Mouse (Mus musculus) E14TG2a.4 (cell line): Measurements from ENCODE around the gene Muc1.

Experiments used
- H3K27me3 ChIP-seq: 2 replicates; pipeline ENCODE4 v1.6.1; 2014; ENCODE audit warnings: low read length, control low read depth; ENCODE audit not compliant: insufficient read depth
- H3K36me3 ChIP-seq: 2 replicates; pipeline ENCODE4 v1.6.1; 2014; ENCODE audit warnings: low read length, control low read depth; ENCODE audit not compliant: insufficient read depth
- H3K4me1 ChIP-seq: replicated peaks from 2 replicates; pipeline ENCODE4 v1.6.1; 2014; ENCODE audit warnings: low read depth, low read length, control low read depth
- H3K4me3 ChIP-seq: replicated peaks from 2 replicates; pipeline ENCODE4 v1.5.1; 2014; ENCODE audit warnings: mild to moderate bottlenecking, low read length
- H3K9me3 ChIP-seq: 2 replicates; pipeline ENCODE4 v1.6.1; 2014; ENCODE audit warnings: low read length, control low read depth
- CTCF ChIP-seq: conservative IDR thresholded peaks from 2 replicates; pipeline ENCODE4 v1.5.1; 2014; ENCODE audit warnings: low read length
- NANOG ChIP-seq: IDR thresholded peaks from 2 replicates; pipeline ENCODE4 v1.6.1; 2014; ENCODE audit warnings: borderline replicate concordance, low read length, mixed read lengths
- POU5F1 ChIP-seq: IDR thresholded peaks from 2 replicates; pipeline ENCODE4 v1.6.1; 2014; ENCODE audit warnings: low read length, borderline replicate concordance

Muc1 gene

DNA sequence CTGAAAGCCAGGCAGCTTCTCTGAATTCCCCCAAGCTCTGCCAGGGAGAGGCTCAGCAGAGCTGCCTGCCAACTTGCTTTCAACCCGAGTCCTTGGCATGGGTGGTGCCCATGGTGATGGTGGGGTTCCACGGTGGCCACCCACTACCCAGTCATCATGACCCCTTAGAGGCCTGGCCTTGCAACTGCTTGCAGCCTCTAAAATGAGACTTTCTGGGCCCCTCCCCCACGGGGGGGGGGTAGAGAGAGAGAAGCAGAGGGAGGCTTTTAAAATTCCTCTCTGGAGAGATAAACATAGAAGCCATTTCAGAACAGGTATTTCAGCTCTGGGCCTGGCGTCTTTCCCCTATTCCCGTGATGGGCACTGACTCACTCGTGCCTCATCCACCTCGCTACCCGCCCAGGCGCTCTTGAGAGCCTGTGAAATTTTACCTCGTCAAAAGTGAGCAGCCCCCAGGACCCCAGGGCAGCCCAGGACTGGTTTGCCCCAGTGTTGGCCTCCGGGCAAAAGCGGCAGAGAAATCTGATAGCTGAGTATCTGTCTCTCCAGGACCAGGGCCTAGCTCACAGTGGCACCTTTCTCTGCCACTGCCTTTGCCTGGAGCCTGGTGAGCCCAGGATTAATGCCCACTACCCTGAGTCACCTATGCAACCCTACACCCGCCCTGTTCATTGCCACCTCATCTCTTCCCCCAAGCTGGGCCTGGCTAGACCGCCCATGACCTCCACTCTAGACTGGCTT, 48.6 kb downstream of the Muc1 start:
- Histone ChIP-seq H3K9me3 (no peaks in the 10 kb centered on the region), H3K27me3 (peaks cover 62% of the 10 kb centered on the region), H3K4me3 (peak overlapping the region; percentile 80; the same call in 1 of the 2 replicates), H3K4me1 (peaks cover 62% of the 10 kb centered on the region), H3K36me3 (peaks cover 13% of the 10 kb centered on the region)
- TF ChIP-seq POU5F1 (no peak), CTCF (no peak), NANOG (no peak)

GRCm38 (mm10) chr3:89278107-89278506, 49.2 kb downstream of the Muc1 start:
- Histone ChIP-seq H3K4me1 (peaks cover 64% of the 10 kb centered on the region), H3K27me3 (peaks cover 62% of the 10 kb centered on the region)
- TF ChIP-seq NANOG: no peak
- no peak for TF ChIP-seq POU5F1
- no peak for TF ChIP-seq CTCF

GRCm38 (mm10) chr3:89278643-89279042, 49.8 kb downstream of the Muc1 start:
- no peaks in the 10 kb centered on the region for H3K9me3 ChIP-seq
- H3K36me3 ChIP-seq: peaks cover 11% of the 10 kb centered on the region
- TF ChIP-seq POU5F1 (no peak), CTCF (no peak), NANOG (no peak)
- peaks cover 65% of the 10 kb centered on the region for H3K4me1 ChIP-seq
- peaks cover 62% of the 10 kb centered on the region for H3K27me3 ChIP-seq
- H3K4me3 ChIP-seq: peak overlapping the region; percentile 80

More at GRCm38 (mm10) chr3:89278107-89278506, 49.2 kb downstream of the Muc1 start:
- Histone ChIP-seq H3K4me3 (peak overlapping the region; percentile 80), H3K36me3 (peaks cover 11% of the 10 kb centered on the region), H3K9me3 (no peaks in the 10 kb centered on the region)

DNA sequence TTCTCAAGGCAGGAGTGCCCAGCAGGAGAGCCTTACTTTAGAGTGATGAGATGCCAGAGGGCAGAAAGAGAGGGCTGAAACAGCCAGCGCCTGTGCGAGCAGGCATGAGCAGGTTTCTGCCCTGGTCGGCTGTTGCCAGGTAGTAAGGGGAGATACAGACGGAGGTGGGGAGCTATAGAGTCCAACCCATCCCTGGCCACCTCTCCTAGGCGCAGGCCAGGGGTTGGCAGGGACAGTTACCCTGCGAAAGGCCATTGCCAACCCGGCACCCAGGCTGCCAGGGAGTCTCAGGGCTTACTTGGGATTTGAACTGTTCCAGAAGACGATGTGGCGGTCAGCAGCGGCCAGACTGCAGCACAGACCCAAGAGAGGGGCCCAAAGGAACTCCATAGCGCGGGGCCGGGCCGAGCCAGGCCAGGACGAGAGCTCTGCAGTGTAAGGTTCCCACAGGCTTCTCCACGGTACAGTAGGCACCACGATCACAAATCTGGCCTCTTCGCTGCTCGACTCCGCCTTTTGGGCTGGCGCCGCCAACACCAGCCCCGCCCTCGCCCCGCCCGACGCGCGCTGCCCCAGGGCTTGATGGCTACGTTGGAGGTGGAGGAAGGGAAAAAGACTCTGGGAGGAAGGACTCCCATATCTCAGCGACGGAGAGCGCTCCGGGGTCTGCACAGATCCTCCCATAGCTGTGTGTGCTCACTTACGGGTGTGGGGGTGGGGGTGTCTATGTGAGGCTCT, 50.5 kb downstream of the Muc1 start:
- TF ChIP-seq POU5F1 (no peak), CTCF (no peak), NANOG (no peak)
- Histone ChIP-seq H3K27me3 (peaks cover 62% of the 10 kb centered on the region), H3K4me3 (peak overlapping the region; percentile 80)

DNA sequence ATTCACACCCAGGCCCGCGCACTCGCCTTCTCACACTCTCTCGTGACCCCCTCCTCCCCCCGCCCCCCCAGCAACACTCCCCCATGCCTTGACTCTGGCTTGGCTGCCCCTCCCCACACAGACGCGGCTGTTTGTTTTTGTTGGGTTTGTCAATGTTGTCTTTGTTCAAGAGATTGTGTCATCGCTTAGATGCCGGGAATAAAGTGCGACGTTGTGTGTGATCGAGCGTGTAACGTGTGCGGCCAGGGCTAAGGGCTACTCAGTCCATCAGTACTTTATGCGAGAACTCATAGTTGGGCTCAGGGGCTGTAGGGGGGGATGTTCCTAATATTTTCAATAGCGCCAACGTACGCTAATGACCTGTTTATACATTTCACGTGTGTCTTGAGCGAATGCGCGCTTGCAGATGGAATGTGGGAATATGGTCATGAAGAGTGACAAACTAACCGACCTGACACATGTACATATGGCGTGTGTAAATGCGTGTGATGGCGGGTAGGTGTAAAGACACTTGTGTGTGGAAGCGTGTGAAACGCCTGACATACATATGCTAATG, 51.3 kb downstream of the Muc1 start:
- Histone ChIP-seq H3K9me3 (no peaks in the 10 kb centered on the region), H3K36me3 (peaks cover 10% of the 10 kb centered on the region), H3K27me3 (peaks cover 61% of the 10 kb centered on the region), H3K4me3 (peak overlapping the region; percentile 80), H3K4me1 (peaks cover 80% of the 10 kb centered on the region)
- TF ChIP-seq NANOG: no peak
- TF ChIP-seq CTCF: no peak
- no peak for TF ChIP-seq POU5F1

More for the DNA sequence above, 50.5 kb downstream of the Muc1 start:
- H3K9me3 ChIP-seq: no peaks in the 10 kb centered on the region
- peaks cover 11% of the 10 kb centered on the region for H3K36me3 ChIP-seq
- peaks cover 72% of the 10 kb centered on the region for H3K4me1 ChIP-seq

DNA sequence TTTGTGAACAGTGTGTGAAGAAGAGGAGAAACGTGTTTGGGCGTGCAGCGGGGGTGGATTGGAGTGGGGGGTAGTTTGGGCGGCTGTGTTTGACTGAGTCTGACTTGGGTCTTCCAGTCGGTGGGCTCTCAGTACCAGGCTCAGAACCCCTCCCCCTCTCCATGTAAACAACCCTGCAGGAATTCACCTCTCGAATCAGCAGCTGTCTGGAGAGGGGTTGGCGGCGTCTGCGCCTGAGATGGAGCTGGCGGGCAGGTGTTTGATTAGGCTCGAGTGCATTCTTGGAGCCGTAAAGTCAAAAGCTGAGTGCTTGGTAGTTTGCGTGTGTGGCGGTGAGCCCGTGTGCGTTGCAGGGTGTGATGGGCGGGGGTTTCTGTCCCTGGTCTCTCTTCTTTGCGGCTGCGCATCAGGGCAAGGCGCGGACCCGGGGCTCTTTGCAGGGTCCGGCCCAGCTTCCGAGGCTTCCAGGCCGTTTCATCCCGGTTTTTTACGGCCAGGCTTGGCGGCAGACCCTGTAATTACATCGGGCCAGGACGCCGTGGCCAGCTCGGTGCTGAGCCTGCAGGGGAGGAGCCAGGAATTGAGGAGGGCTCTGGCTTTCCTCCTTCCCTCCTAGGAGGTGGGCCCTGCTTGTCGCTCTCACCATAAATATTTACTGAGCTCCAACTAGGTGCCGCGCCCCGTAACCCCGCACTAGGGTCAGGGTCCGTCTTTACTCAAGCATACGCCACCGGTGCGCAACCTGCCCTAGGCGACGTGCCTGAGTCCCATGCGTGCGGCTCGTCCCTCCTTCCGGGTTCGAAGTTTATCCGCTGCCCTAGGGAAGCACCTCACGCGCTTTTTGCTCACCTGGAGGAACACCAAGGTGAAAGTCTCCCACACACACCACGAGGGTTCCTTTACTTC, 52.0 kb downstream of the Muc1 start, which contains the start of gene Efna1:
TSS of gene Efna1 (minus strand) at position 537 of the 906 bp plus-strand sequence.
- no peak for TF ChIP-seq CTCF
- TF ChIP-seq POU5F1: no peak
- TF ChIP-seq NANOG: no peak
- peaks cover 55% of the 10 kb centered on the region for H3K27me3 ChIP-seq
- H3K4me3 ChIP-seq: peak within 1 kb of the TSS; percentile 80
- H3K9me3 ChIP-seq: no peaks in the 10 kb centered on the region
- H3K36me3 ChIP-seq: 0 out of 2 replicates have a peak, but pooled peaks cover 3% of the 10 kb centered on the region
- H3K4me1 ChIP-seq: peaks cover 87% of the 10 kb centered on the region

GRCm38 (mm10) chr3:89281579-89282290, 52.9 kb downstream of the Muc1 start:
- Histone ChIP-seq H3K9me3 (no peaks in the 10 kb centered on the region), H3K4me1 (peaks cover 94% of the 10 kb centered on the region), H3K36me3 (no peaks in the 10 kb centered on the region), H3K4me3 (peak overlapping the region; percentile 80), H3K27me3 (peaks cover 47% of the 10 kb centered on the region)
- TF ChIP-seq CTCF: peak; percentile 96
- no peak for TF ChIP-seq POU5F1
